Mouse (Mus musculus) myocyte (in vitro differentiated cells): ENCODE measurements around the gene Cars. TPM values are rescaled to one million over a fixed set of nuclear protein-coding genes. Genes with fewer than 3 reads are reported as not detected.

ENCODE experiments used
- H3K27me3 ChIP-seq: one replicate; pipeline ENCODE4 v1.6.1; 2011; ENCODE audit not compliant: control insufficient read depth, insufficient read depth, insufficient read length
- H3K36me3 ChIP-seq: one replicate; pipeline ENCODE4 v1.6.1; 2011; ENCODE audit not compliant: control insufficient read depth, insufficient read depth
- H3K4me2 ChIP-seq: one replicate; pipeline ENCODE4 v1.6.1; 2011; ENCODE audit warnings: low read depth, control low read depth
- H3K4me3 ChIP-seq: one replicate; pipeline ENCODE4 v1.5.1; 2011; ENCODE audit warnings: mild to moderate bottlenecking, control low read depth, moderate library complexity
- H3K79me2 ChIP-seq: one replicate; pipeline ENCODE4 v1.6.1; 2011; ENCODE audit not compliant: control insufficient read depth, insufficient read depth
- H3ac ChIP-seq: one replicate; pipeline ENCODE4 v1.6.1; 2011; ENCODE audit not compliant: control insufficient read depth, insufficient read length
- CEBPB ChIP-seq: IDR thresholded peaks from 2 replicates; pipeline ENCODE4 v1.6.1; 2011; ENCODE audit warnings: mild to moderate bottlenecking, moderate library complexity; ENCODE audit not compliant: poor library complexity, insufficient read depth, severe bottlenecking
- E2F4 ChIP-seq: IDR thresholded peaks from one replicate; pipeline ENCODE4 v1.6.1; 2011; ENCODE audit warnings: mild to moderate bottlenecking, control low read depth, moderate library complexity; ENCODE audit not compliant: insufficient read depth
- MAX ChIP-seq: IDR thresholded peaks from one replicate; pipeline ENCODE4 v1.6.1; 2011; ENCODE audit warnings: low read depth, mild to moderate bottlenecking, control low read depth
- MYOD1 ChIP-seq, 3 experiments: IDR thresholded peaks; one replicate each; pipeline ENCODE4 v1.6.1; 2011; ENCODE audit warnings: control low read depth in 2 of 3, low read depth in 2 of 3, mild to moderate bottlenecking in 2 of 3, moderate library complexity in 1 of 3; ENCODE audit not compliant: insufficient read length in 2 of 3, control insufficient read depth in 1 of 3
- MYOG ChIP-seq, 3 experiments: IDR thresholded peaks; one replicate each; pipeline ENCODE4 v1.6.1; 2011; ENCODE audit warnings: control low read depth in 2 of 3, low read depth in 2 of 3, mild to moderate bottlenecking in 2 of 3; ENCODE audit not compliant: insufficient read length in 2 of 3, control insufficient read depth in 1 of 3, insufficient read depth in 1 of 3
- POLR2A ChIP-seq: IDR thresholded peaks from one replicate; pipeline ENCODE4 v1.6.1; 2011; ENCODE audit warnings: low read depth, mild to moderate bottlenecking, control low read depth, moderate library complexity; ENCODE audit not compliant: insufficient read length
- POLR2AphosphoS2 ChIP-seq: IDR thresholded peaks from one replicate; pipeline ENCODE4 v1.6.1; 2011; ENCODE audit warnings: low read depth, control low read depth; ENCODE audit not compliant: insufficient read length
- REST ChIP-seq: IDR thresholded peaks from one replicate; pipeline ENCODE4 v1.6.1; 2011; ENCODE audit warnings: mild to moderate bottlenecking, control low read depth, moderate library complexity; ENCODE audit not compliant: insufficient read depth, insufficient read length
- SRF ChIP-seq: IDR thresholded peaks from one replicate; pipeline ENCODE4 v1.6.1; 2011; ENCODE audit warnings: low read depth; ENCODE audit not compliant: control insufficient read depth, insufficient read length
- TCF12 ChIP-seq: IDR thresholded peaks from one replicate; pipeline ENCODE4 v1.6.1; 2011; ENCODE audit warnings: mild to moderate bottlenecking, control low read depth; ENCODE audit not compliant: poor library complexity, insufficient read depth, severe bottlenecking
- TCF3 ChIP-seq: IDR thresholded peaks from one replicate; pipeline ENCODE4 v1.6.1; 2011; ENCODE audit warnings: low read depth, control low read depth; ENCODE audit not compliant: insufficient read length
- USF1 ChIP-seq: IDR thresholded peaks from one replicate; pipeline ENCODE4 v1.6.1; 2011; ENCODE audit warnings: low read depth, mild to moderate bottlenecking, control low read depth, moderate library complexity
- polyA plus RNA-seq: library from polyadenylated mRNA; unstranded; fragments of >200 nt; fragmentation: generic; extraction: Trizol; gene quantifications from one replicate; pipeline ENCODE4 v1.2.1, GENCODE M21; 2012; ENCODE audit warnings: missing spikeins

The Cars gene
- polyA plus RNA-seq, 1 experiment: 237 TPM

DNA sequence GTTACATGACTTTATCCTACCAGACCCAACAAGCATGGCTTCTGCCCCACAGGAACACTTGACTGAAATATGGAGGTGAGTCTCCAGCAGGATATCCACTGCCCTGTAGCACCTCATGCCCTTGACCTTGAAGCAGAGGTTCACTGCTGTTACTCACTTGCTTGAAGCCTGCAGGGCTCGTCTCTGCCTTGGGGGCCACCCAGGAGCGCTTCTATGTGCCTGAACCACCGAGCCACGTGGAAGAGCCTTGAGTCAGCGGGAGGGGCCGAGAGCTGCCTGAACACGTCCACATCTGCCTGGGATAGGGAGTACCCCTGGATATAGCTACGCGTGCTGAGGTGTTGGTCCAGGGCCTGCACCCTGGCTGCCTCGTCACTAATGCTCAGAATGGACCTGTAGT lies 7.6 kb downstream of the Cars start:
- Histone ChIP-seq H3K36me3 (peaks cover 76% of the 10 kb centered on the region), H3K27me3 (no peaks in the 10 kb centered on the region), H3K4me2 (no peak overlapping the region), H3K4me3 (no peak overlapping the region), H3K79me2 (peaks cover 79% of the 10 kb centered on the region), H3ac (no peak overlapping the region)
- no peak for TF ChIP-seq SRF
- no peak for TF ChIP-seq MYOD1 (IDR thresholded peaks at IDR 0.05; ENCODE audit: control insufficient read depth in 1 of 3, insufficient read length in 2 of 3, low read depth in 2 of 3)
- no peak for TF ChIP-seq TCF12
- TF ChIP-seq CEBPB: no peak
- no peak for TF ChIP-seq MAX
- TF ChIP-seq REST: no peak
- TF ChIP-seq TCF3: no peak
- no peak for TF ChIP-seq MYOG (IDR thresholded peaks at IDR 0.05; ENCODE audit: control insufficient read depth in 1 of 3, insufficient read depth in 1 of 3, insufficient read length in 2 of 3, low read depth in 2 of 3)
- no peak for TF ChIP-seq POLR2A

GRCm38 (mm10) chr7:143588006-143588405 lies 11.9 kb downstream of the Cars start:
- Histone ChIP-seq H3K4me3 (no peak overlapping the region), H3ac (no peak overlapping the region), H3K36me3 (peaks cover 90% of the 10 kb centered on the region), H3K4me2 (no peak overlapping the region), H3K79me2 (peaks cover 36% of the 10 kb centered on the region), H3K27me3 (no peaks in the 10 kb centered on the region)
- no peak for TF ChIP-seq CEBPB
- no peak for TF ChIP-seq MAX
- TF ChIP-seq MYOD1 (IDR thresholded peaks at IDR 0.05; ENCODE audit: control insufficient read depth in 1 of 3, insufficient read length in 2 of 3, low read depth in 2 of 3): no peak
- TF ChIP-seq POLR2A: no peak
- TF ChIP-seq MYOG (IDR thresholded peaks at IDR 0.05; ENCODE audit: control insufficient read depth in 1 of 3, insufficient read depth in 1 of 3, insufficient read length in 2 of 3, low read depth in 2 of 3): no peak
- no peak for TF ChIP-seq TCF12
- TF ChIP-seq SRF: no peak
- no peak for TF ChIP-seq REST
- TF ChIP-seq POLR2AphosphoS2: no peak
- no peak for TF ChIP-seq TCF3
- no peak for TF ChIP-seq E2F4
- no peak for TF ChIP-seq USF1

DNA sequence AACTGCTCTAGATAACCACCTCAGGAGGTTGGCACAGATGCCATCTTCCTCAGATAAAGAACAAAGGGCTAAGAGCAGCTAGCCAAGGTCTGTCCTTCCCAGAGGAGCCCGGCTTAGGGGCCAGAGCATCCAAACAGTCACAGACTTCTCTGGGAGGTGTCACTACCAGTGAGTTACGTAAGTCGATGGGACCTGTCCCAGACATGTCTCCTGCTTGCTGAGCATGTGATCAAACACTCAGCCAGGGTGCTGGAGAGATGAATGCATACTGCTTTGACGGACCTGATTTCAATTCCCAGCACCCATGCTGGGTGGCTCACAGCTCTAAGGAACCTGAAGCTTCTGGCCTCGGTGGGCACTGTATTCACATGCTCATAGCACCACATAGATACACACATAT lies 12.3 kb downstream of the Cars start:
- Histone ChIP-seq H3K4me3 (no peak overlapping the region), H3K27me3 (no peaks in the 10 kb centered on the region), H3K36me3 (peaks cover 90% of the 10 kb centered on the region), H3K79me2 (peaks cover 32% of the 10 kb centered on the region), H3K4me2 (no peak overlapping the region), H3ac (no peak overlapping the region)
- TF ChIP-seq POLR2A (no peak), POLR2AphosphoS2 (no peak), TCF12 (no peak), MYOD1 (IDR thresholded peaks at IDR 0.05; ENCODE audit: control insufficient read depth in 1 of 3, insufficient read length in 2 of 3, low read depth in 2 of 3) (no peak), SRF (no peak), REST (no peak), E2F4 (no peak), MYOG (IDR thresholded peaks at IDR 0.05; ENCODE audit: control insufficient read depth in 1 of 3, insufficient read depth in 1 of 3, insufficient read length in 2 of 3, low read depth in 2 of 3) (no peak), USF1 (no peak), CEBPB (no peak), TCF3 (no peak), MAX (no peak)

DNA sequence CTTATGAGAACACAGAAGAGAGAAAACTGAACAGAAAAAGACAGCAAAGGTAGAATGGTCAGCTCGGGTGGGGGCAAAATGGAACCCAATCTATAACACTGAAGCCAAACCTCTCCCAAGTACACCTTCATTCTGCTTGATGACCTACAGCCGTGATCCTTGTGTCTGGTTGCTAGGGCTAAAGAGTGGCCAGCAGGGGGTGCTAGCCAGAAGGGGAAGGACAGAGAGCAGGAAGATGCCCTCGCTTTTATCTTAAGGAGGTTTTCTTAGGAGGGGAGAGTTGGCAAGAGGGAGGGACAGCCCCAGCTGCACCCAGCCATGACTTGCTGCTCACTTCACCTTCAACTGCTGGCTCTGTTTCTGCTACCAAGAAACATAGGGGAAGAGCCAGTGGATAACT lies 15.9 kb downstream of the Cars start:
- Histone ChIP-seq H3K27me3 (no peaks in the 10 kb centered on the region), H3K79me2 (peaks cover 2% of the 10 kb centered on the region), H3ac (no peak overlapping the region), H3K4me2 (no peak overlapping the region), H3K4me3 (no peak overlapping the region), H3K36me3 (peaks cover 83% of the 10 kb centered on the region)
- TF ChIP-seq TCF12 (no peak), MYOD1 (IDR thresholded peaks at IDR 0.05; ENCODE audit: control insufficient read depth in 1 of 3, insufficient read length in 2 of 3, low read depth in 2 of 3) (no peak), CEBPB (no peak), MYOG (IDR thresholded peaks at IDR 0.05; ENCODE audit: control insufficient read depth in 1 of 3, insufficient read depth in 1 of 3, insufficient read length in 2 of 3, low read depth in 2 of 3) (no peak), POLR2A (no peak), TCF3 (no peak), USF1 (no peak), SRF (no peak), POLR2AphosphoS2 (no peak), MAX (no peak), REST (no peak), E2F4 (no peak)

- TF ChIP-seq MAX (no peak), TCF12 (no peak), SRF (no peak), E2F4 (no peak), POLR2A (no peak), MYOD1 (IDR thresholded peaks at IDR 0.05; ENCODE audit: control insufficient read depth in 1 of 3, insufficient read length in 2 of 3, low read depth in 2 of 3) (no peak), USF1 (no peak), MYOG (IDR thresholded peaks at IDR 0.05; ENCODE audit: control insufficient read depth in 1 of 3, insufficient read depth in 1 of 3, insufficient read length in 2 of 3, low read depth in 2 of 3) (no peak), TCF3 (no peak), POLR2AphosphoS2 (no peak), CEBPB (no peak), REST (no peak)
- Histone ChIP-seq H3K79me2 (no peaks in the 10 kb centered on the region), H3K4me3 (no peak overlapping the region), H3K4me2 (no peak overlapping the region), H3ac (no peak overlapping the region), H3K36me3 (peaks cover 79% of the 10 kb centered on the region), H3K27me3 (no peaks in the 10 kb centered on the region)
These were observed 16.9 kb downstream of the Cars start for GRCm38 (mm10) chr7:143583025-143583424.
